Mouse (Mus musculus) liver, adult 2 months (tissue): ENCODE measurements around the gene 1700061G19Rik.
A peak's percentile ranks its signal among the peaks of the same experiment; 100 is the strongest.

ENCODE experiments used
- CTCF ChIP-seq: fragments of 200-500 bp; IDR thresholded peaks from 2 replicates; pipeline ENCODE4 v1.5.1; 2011; ENCODE audit warnings: low read depth, low read length, control low read depth
- POLR2A ChIP-seq: fragments of 200-500 bp; IDR thresholded peaks from 2 replicates; pipeline ENCODE4 v1.6.1; 2011; ENCODE audit warnings: low read length, control low read depth; ENCODE audit not compliant: insufficient read depth; ENCODE audit errors: extremely low read depth

- TF ChIP-seq CTCF (0 out of 2 replicates have a peak, but pooled peaks have one; percentile 9), POLR2A (no peak)
Measured at GRCm38 (mm10) chr17:56888050-56888449, 12.8 kb downstream of the 1700061G19Rik start.
